Mouse (Mus musculus): Measurements from ENCODE around the gene Lmbr1l. TPM values are rescaled to one million over a fixed set of nuclear protein-coding genes. Genes with fewer than 3 reads are reported as not detected.
"Not testable (repeated sequence)": the region's sequence is repeated elsewhere in the genome, so short reads cannot be mapped to it uniquely, and the experiment has no call there.

Lmbr1l gene
- polyA plus RNA-seq, 1 experiment = 56.0 TPM

- 50% methylated on average over 2 of the region's 2 CpGs for WGBS
- no peak overlapping the region for H3K4me3 ChIP-seq (replicated peaks; ENCODE audit: extremely low read depth, low read depth, low read length)
- DNase-seq = no peak
- H3K4me1 ChIP-seq (ENCODE audit: control insufficient read depth, insufficient read depth, low read length) = no peaks in the 10 kb centered on the region
- TF ChIP-seq CTCF (IDR thresholded peaks at IDR 0.05; ENCODE audit: insufficient read depth, low read length) (no peak), POLR2A (IDR thresholded peaks at IDR 0.05; ENCODE audit: borderline replicate concordance, extremely low read depth, low read depth, low read length) (no peak)
Measured at GRCm38 (mm10) chr15:98941539-98941938, 23.5 kb upstream of the Lmbr1l start.

- no peak for DNase-seq
- H3K4me1 ChIP-seq (ENCODE audit: control insufficient read depth, insufficient read depth, low read length) = no peaks in the 10 kb centered on the region
- no peak overlapping the region for H3K4me3 ChIP-seq (replicated peaks; ENCODE audit: extremely low read depth, low read depth, low read length)
- 64% methylated on average over 10 of the region's 10 CpGs for WGBS
- TF ChIP-seq CTCF (IDR thresholded peaks at IDR 0.05; ENCODE audit: insufficient read depth, low read length) = no peak
- TF ChIP-seq POLR2A (IDR thresholded peaks at IDR 0.05; ENCODE audit: borderline replicate concordance, extremely low read depth, low read depth, low read length) = no peak
Measured at GRCm38 (mm10) chr15:98940816-98941215, 22.8 kb upstream of the Lmbr1l start.

GRCm38 (mm10) chr15:98934217-98934839 lies 16.3 kb upstream of the Lmbr1l start, which contains the start of gene Tuba1b:
TSS of gene Tuba1b (minus strand) at chr15:98934565.
- peak; percentile 90 for TF ChIP-seq POLR2A (IDR thresholded peaks at IDR 0.05; ENCODE audit: borderline replicate concordance, extremely low read depth, low read depth, low read length)
- no peak for TF ChIP-seq CTCF (IDR thresholded peaks at IDR 0.05; ENCODE audit: insufficient read depth, low read length)
- Histone ChIP-seq H3K4me3 (replicated peaks; ENCODE audit: extremely low read depth, low read depth, low read length) (peak within 1 kb of the TSS; percentile 96), H3K4me1 (ENCODE audit: control insufficient read depth, insufficient read depth, low read length) (peaks cover 4% of the 10 kb centered on the region)
- under 1% methylated on average over 58 of the region's 58 CpGs for WGBS
- peak; percentile 90 for DNase-seq

- TF ChIP-seq CTCF (IDR thresholded peaks at IDR 0.05; ENCODE audit: insufficient read depth, low read length) (no peak), POLR2A (IDR thresholded peaks at IDR 0.05; ENCODE audit: borderline replicate concordance, extremely low read depth, low read depth, low read length) (no peak)
- WGBS = under 1% methylated on average over 35 of the region's 35 CpGs
- H3K4me1 ChIP-seq (ENCODE audit: control insufficient read depth, insufficient read depth, low read length) = peaks cover 4% of the 10 kb centered on the region
- DNase-seq = peak; percentile 88
- peak overlapping the region; percentile 84 for H3K4me3 ChIP-seq (replicated peaks; ENCODE audit: extremely low read depth, low read depth, low read length)
Measured at GRCm38 (mm10) chr15:98933833-98934216, 15.8 kb upstream of the Lmbr1l start.

- DNase-seq; H3K4me1 ChIP-seq (ENCODE audit: control insufficient read depth, insufficient read depth, low read length): not testable (repeated sequence)
- WGBS = 3% methylated on average over 8 of the region's 9 CpGs
- peak overlapping the region; percentile 84 for H3K4me3 ChIP-seq (replicated peaks; ENCODE audit: extremely low read depth, low read depth, low read length)
Measured at GRCm38 (mm10) chr15:98933004-98933671, 15.1 kb upstream of the Lmbr1l start.

- Histone ChIP-seq H3K4me3 (replicated peaks; ENCODE audit: extremely low read depth, low read depth, low read length) (no peak overlapping the region), H3K4me1 (ENCODE audit: control insufficient read depth, insufficient read depth, low read length) (peaks cover 6% of the 10 kb centered on the region)
- TF ChIP-seq CTCF (IDR thresholded peaks at IDR 0.05; ENCODE audit: insufficient read depth, low read length) (no peak), POLR2A (IDR thresholded peaks at IDR 0.05; ENCODE audit: borderline replicate concordance, extremely low read depth, low read depth, low read length) (no peak)
- 64% methylated on average over 3 of the region's 3 CpGs for WGBS
- no peak for DNase-seq
Measured at GRCm38 (mm10) chr15:98930998-98931397, 13.0 kb upstream of the Lmbr1l start.

GRCm38 (mm10) chr15:98930017-98930734 lies 12.1 kb upstream of the Lmbr1l start:
- no peak for DNase-seq
- no peak overlapping the region for H3K4me3 ChIP-seq (replicated peaks; ENCODE audit: extremely low read depth, low read depth, low read length)
- TF ChIP-seq CTCF (IDR thresholded peaks at IDR 0.05; ENCODE audit: insufficient read depth, low read length) (no peak), POLR2A (IDR thresholded peaks at IDR 0.05; ENCODE audit: borderline replicate concordance, extremely low read depth, low read depth, low read length) (no peak)
- WGBS = 52% methylated on average over 8 of the region's 8 CpGs
- H3K4me1 ChIP-seq (ENCODE audit: control insufficient read depth, insufficient read depth, low read length) = peaks cover 6% of the 10 kb centered on the region

GRCm38 (mm10) chr15:98928598-98929240 lies 10.7 kb upstream of the Lmbr1l start:
- 15% methylated on average over 13 of the region's 13 CpGs for WGBS
- H3K4me1 ChIP-seq (ENCODE audit: control insufficient read depth, insufficient read depth, low read length) = peaks cover 6% of the 10 kb centered on the region
- TF ChIP-seq CTCF (IDR thresholded peaks at IDR 0.05; ENCODE audit: insufficient read depth, low read length) = peak; percentile 80
- TF ChIP-seq POLR2A (IDR thresholded peaks at IDR 0.05; ENCODE audit: borderline replicate concordance, extremely low read depth, low read depth, low read length) = no peak
- no peak overlapping the region for H3K4me3 ChIP-seq (replicated peaks; ENCODE audit: extremely low read depth, low read depth, low read length)
- peak; percentile 65 for DNase-seq

GRCm38 (mm10) chr15:98927566-98927965 lies 9.5 kb upstream of the Lmbr1l start:
- TF ChIP-seq CTCF (IDR thresholded peaks at IDR 0.05; ENCODE audit: insufficient read depth, low read length) = no peak
- no peak for TF ChIP-seq POLR2A (IDR thresholded peaks at IDR 0.05; ENCODE audit: borderline replicate concordance, extremely low read depth, low read depth, low read length)
- WGBS = 73% methylated on average over 5 of the region's 5 CpGs
- peaks cover 2% of the 10 kb centered on the region for H3K4me1 ChIP-seq (ENCODE audit: control insufficient read depth, insufficient read depth, low read length)

More at GRCm38 (mm10) chr15:98927566-98927965, 9.5 kb upstream of the Lmbr1l start:
- H3K4me3 ChIP-seq (replicated peaks; ENCODE audit: extremely low read depth, low read depth, low read length) = no peak overlapping the region
- DNase-seq = no peak

All from lung, adult 2 months (tissue).